Mouse (Mus musculus): ENCODE measurements around the gene Trim10.

The Trim10 gene

GRCm38 (mm10) chr17:36909802-36910201 lies 40.4 kb downstream of the Trim10 start:
- DNase-seq (ENCODE audit: extremely low read depth, low read depth, low spot score): no peak

GRCm38 (mm10) chr17:36912031-36912430 lies 42.7 kb downstream of the Trim10 start:
- no peak for DNase-seq (ENCODE audit: extremely low read depth, low read depth, low spot score)

DNA sequence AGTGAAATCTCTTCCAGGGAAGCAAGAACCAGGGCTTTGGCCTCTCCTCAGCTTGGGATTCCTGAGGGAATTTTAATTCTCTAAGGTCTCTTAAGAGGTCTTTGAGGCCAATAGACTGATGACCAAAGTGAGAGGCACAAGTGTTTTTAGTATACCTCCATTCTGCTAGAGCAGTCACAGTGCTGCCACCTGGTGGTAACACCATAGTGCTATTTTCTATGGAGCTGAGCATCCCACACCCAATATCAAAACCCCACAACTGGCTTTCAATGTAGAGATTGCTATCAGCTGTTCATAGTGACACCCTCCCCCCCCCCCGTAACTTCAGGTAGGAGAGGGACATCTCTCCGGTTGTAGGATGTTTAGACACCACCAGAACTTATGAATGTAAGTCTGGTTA lies 44.7 kb downstream of the Trim10 start:
- DNase-seq (ENCODE audit: extremely low read depth, low read depth, low spot score): no peak

GRCm38 (mm10) chr17:36915076-36915475 lies 45.7 kb downstream of the Trim10 start:
- no peak for DNase-seq (ENCODE audit: extremely low read depth, low read depth, low spot score)

- DNase-seq (ENCODE audit: extremely low read depth, low read depth, low spot score): no peak
Measured at GRCm38 (mm10) chr17:36920239-36920638, 50.9 kb downstream of the Trim10 start.

DNA sequence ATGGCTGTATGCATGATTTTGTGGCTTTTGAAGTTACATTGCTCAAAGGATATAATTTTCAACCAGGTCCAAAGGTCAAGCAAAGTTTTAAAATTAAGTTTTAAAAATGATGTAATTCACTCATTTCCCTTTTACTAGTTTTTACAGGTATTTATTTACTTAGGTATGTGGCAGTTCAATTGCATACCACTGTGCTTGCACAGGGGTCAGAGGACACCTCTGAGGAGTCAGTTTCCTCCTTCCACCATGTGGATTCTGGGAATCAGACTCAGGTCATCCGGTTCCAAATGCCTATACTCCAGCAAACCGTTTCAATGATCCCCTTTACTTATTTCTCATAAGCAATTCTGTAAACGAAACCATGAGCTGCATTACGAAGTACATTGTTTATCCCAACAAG lies 53.3 kb downstream of the Trim10 start:
- DNase-seq (ENCODE audit: extremely low read depth, low read depth, low spot score): no peak

DNA sequence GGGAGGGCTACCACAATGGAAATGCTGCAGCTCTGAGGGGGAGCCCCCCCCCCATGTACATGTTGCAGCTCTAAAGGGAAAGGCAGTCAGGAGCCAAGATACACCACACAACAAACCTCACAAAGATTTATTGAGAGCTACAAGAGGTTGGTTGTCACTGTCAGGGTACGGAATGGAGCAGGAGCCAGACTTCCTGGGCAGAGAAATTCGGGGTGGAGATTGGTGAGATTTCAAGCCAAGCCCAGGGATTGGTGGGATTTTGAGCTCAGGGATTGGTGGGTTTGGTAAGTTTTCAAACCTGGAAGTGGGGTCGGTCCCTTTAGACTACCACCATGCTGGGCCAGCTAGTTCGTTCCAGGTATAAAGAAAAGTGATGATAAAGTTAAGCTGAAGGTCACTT lies 54.1 kb downstream of the Trim10 start:
- no peak for DNase-seq (ENCODE audit: extremely low read depth, low read depth, low spot score)
